Mouse (Mus musculus): ENCODE results near the gene Nop56. TPM values are rescaled to one million over a fixed set of nuclear protein-coding genes. Genes with fewer than 3 reads are reported as not detected.

Gene Nop56
- polyA plus RNA-seq, 1 experiment from 2014 or later: 193 TPM

GRCm38 (mm10) chr2:130295331-130296133 is 21.3 kb downstream of the Nop56 start:
- H3K36me3 ChIP-seq: no peaks in the 10 kb centered on the region
- no peaks in the 10 kb centered on the region for H3K9me3 ChIP-seq (replicated peaks)
- H3K27me3 ChIP-seq (replicated peaks): peaks cover 66% of the 10 kb centered on the region
- peak overlapping the region; percentile 80 for H3K9ac ChIP-seq
- H3K4me1 ChIP-seq (replicated peaks): peaks cover 21% of the 10 kb centered on the region
- H3K27ac ChIP-seq (ENCODE audit: poor library complexity, severe bottlenecking): 0 out of 2 replicates have a peak overlapping the region, but pooled peaks have one; percentile 49
- peak overlapping the region; percentile 89 for H3K4me2 ChIP-seq
- WGBS: 0% methylated on average over 70 of the region's 99 CpGs
- H3K4me3 ChIP-seq: peak overlapping the region; percentile 76
- peak; percentile 62 for ATAC-seq (ENCODE audit: insufficient number of reproducible peaks, low FRiP score)

- Histone ChIP-seq H3K4me2 (peak overlapping the region; percentile 89), H3K27me3 (replicated peaks) (peaks cover 66% of the 10 kb centered on the region), H3K9me3 (replicated peaks) (no peaks in the 10 kb centered on the region), H3K9ac (peak overlapping the region; percentile 80), H3K4me1 (replicated peaks) (peaks cover 21% of the 10 kb centered on the region), H3K27ac (ENCODE audit: poor library complexity, severe bottlenecking) (no peak overlapping the region), H3K4me3 (peak overlapping the region; percentile 76), H3K36me3 (no peaks in the 10 kb centered on the region)
- 6% methylated on average over 20 of the region's 20 CpGs for WGBS
- ATAC-seq (ENCODE audit: insufficient number of reproducible peaks, low FRiP score): no peak; the same call in 1 of the 2 replicates
These were observed 22.0 kb downstream of the Nop56 start for GRCm38 (mm10) chr2:130296134-130296745.

- Histone ChIP-seq H3K4me2 (no peak overlapping the region), H3K36me3 (no peaks in the 10 kb centered on the region), H3K4me1 (replicated peaks) (peaks cover 21% of the 10 kb centered on the region), H3K9ac (no peak overlapping the region), H3K27ac (ENCODE audit: poor library complexity, severe bottlenecking) (no peak overlapping the region), H3K9me3 (replicated peaks) (no peaks in the 10 kb centered on the region), H3K27me3 (replicated peaks) (peaks cover 58% of the 10 kb centered on the region), H3K4me3 (no peak overlapping the region)
- WGBS: 63% methylated on average over 9 of the region's 9 CpGs
- ATAC-seq (ENCODE audit: insufficient number of reproducible peaks, low FRiP score): no peak
These were observed 23.4 kb downstream of the Nop56 start for GRCm38 (mm10) chr2:130297580-130297979.

GRCm38 (mm10) chr2:130303014-130303413 is 28.8 kb downstream of the Nop56 start:
- no peaks in the 10 kb centered on the region for H3K9me3 ChIP-seq (replicated peaks)
- no peaks in the 10 kb centered on the region; the same call in 1 of the 2 replicates for H3K4me1 ChIP-seq (replicated peaks)
- WGBS: 50% methylated on average over 4 of the region's 4 CpGs
- H3K4me2 ChIP-seq: no peak overlapping the region
- H3K4me3 ChIP-seq: no peak overlapping the region
- peaks cover 16% of the 10 kb centered on the region for H3K36me3 ChIP-seq
- H3K9ac ChIP-seq: no peak overlapping the region
- H3K27me3 ChIP-seq (replicated peaks): peaks cover 11% of the 10 kb centered on the region
- ATAC-seq (ENCODE audit: insufficient number of reproducible peaks, low FRiP score): no peak
- H3K27ac ChIP-seq (ENCODE audit: poor library complexity, severe bottlenecking): no peak overlapping the region

- Histone ChIP-seq H3K9ac (no peak overlapping the region), H3K4me3 (no peak overlapping the region), H3K36me3 (no peaks in the 10 kb centered on the region), H3K4me2 (no peak overlapping the region), H3K4me1 (replicated peaks) (no peaks in the 10 kb centered on the region), H3K27me3 (replicated peaks) (no peaks in the 10 kb centered on the region), H3K27ac (ENCODE audit: poor library complexity, severe bottlenecking) (no peak overlapping the region), H3K9me3 (replicated peaks) (no peaks in the 10 kb centered on the region)
- ATAC-seq (ENCODE audit: insufficient number of reproducible peaks, low FRiP score): no peak
- 45% methylated on average over 1 of the region's 1 CpGs for WGBS
These were observed 52.8 kb downstream of the Nop56 start for GRCm38 (mm10) chr2:130327057-130327456.

Other genes starting within 250 kb of the Nop56 start
- not detected in 2 replicates for gene Tgm6, start 162.0 kb upstream of the Nop56 start, polyA plus RNA-seq (2016; fragmentation: Nextera tagmentation; extraction: Ambion mirVana)
- 386 and 401 TPM in 2 replicates for gene Snrpb, start 95.0 kb upstream of the Nop56 start, polyA plus RNA-seq (2016; fragmentation: Nextera tagmentation; extraction: Ambion mirVana)
- not detected in 2 replicates for gene Tmc2, start 79.2 kb upstream of the Nop56 start, polyA plus RNA-seq (2016; fragmentation: Nextera tagmentation; extraction: Ambion mirVana)
- 218 and 221 TPM in 2 replicates for gene Idh3b, start 10.1 kb downstream of the Nop56 start, polyA plus RNA-seq (2016; fragmentation: Nextera tagmentation; extraction: Ambion mirVana)
- 0.91 and 1.2 TPM in 2 replicates for gene Ebf4, start 20.7 kb downstream of the Nop56 start, polyA plus RNA-seq (2016; fragmentation: Nextera tagmentation; extraction: Ambion mirVana)
- gene Cpxm1, start 123.1 kb downstream of the Nop56 start, polyA plus RNA-seq (2016; fragmentation: Nextera tagmentation; extraction: Ambion mirVana): 32.2 and 33.3 TPM in 2 replicates
- 0.09 and 0.24 TPM in 2 replicates for gene Gm28372, start 130.8 kb downstream of the Nop56 start, polyA plus RNA-seq (2016; fragmentation: Nextera tagmentation; extraction: Ambion mirVana)
- not detected in 2 replicates for gene 1700020A23Rik, start 130.8 kb downstream of the Nop56 start, polyA plus RNA-seq (2016; fragmentation: Nextera tagmentation; extraction: Ambion mirVana)
- not detected in 2 replicates for gene Tmem239, start 132.0 kb downstream of the Nop56 start, polyA plus RNA-seq (2016; fragmentation: Nextera tagmentation; extraction: Ambion mirVana)
- gene Vps16, start 149.9 kb downstream of the Nop56 start, polyA plus RNA-seq (2016; fragmentation: Nextera tagmentation; extraction: Ambion mirVana): 63.5 and 63.9 TPM in 2 replicates
- 7.5 and 9.0 TPM in 2 replicates for gene Pced1a, start 150.3 kb downstream of the Nop56 start, polyA plus RNA-seq (2016; fragmentation: Nextera tagmentation; extraction: Ambion mirVana)
- gene Ptpra, start 175.8 kb downstream of the Nop56 start, polyA plus RNA-seq (2016; fragmentation: Nextera tagmentation; extraction: Ambion mirVana): 86.1 and 86.3 TPM in 2 replicates